Mouse (Mus musculus) small intestine, adult 2 months (tissue): Measurements from ENCODE around the gene Lamc2. TPM values are rescaled to one million over a fixed set of nuclear protein-coding genes. Genes with fewer than 3 reads are reported as not detected.

Experiments
- H3K27ac ChIP-seq: fragments of 200-500 bp; 2 replicates; pipeline ENCODE4 v1.5.1; 2012; ENCODE audit warnings: low read depth, low read length, control low read depth, inconsistent platforms; ENCODE audit not compliant: insufficient read depth
- H3K27me3 ChIP-seq: fragments of 200-500 bp; 2 replicates; pipeline ENCODE4 v1.6.1; 2012; ENCODE audit warnings: mild to moderate bottlenecking, moderate library complexity, low read length, inconsistent platforms; ENCODE audit not compliant: control insufficient read depth, insufficient read depth
- H3K36me3 ChIP-seq: fragments of 200-500 bp; 2 replicates; pipeline ENCODE4 v1.6.1; 2012; ENCODE audit warnings: mild to moderate bottlenecking, low read length, control low read depth, inconsistent platforms; ENCODE audit not compliant: control insufficient read depth, insufficient read depth
- H3K4me1 ChIP-seq: fragments of 200-500 bp; 2 replicates; pipeline ENCODE4 v1.6.1; 2012; ENCODE audit warnings: low read length, inconsistent platforms, mixed read lengths; ENCODE audit not compliant: control insufficient read depth, insufficient read depth, insufficient read length
- H3K4me3 ChIP-seq: fragments of 200-500 bp; 2 replicates; pipeline ENCODE4 v1.5.1; 2012; ENCODE audit warnings: low read depth, mild to moderate bottlenecking, control low read depth, inconsistent platforms, low read length, moderate library complexity
- CTCF ChIP-seq: fragments of 200-500 bp; IDR thresholded peaks from 2 replicates; pipeline ENCODE4 v1.5.1; 2012; ENCODE audit warnings: low read depth, mild to moderate bottlenecking, control low read depth, inconsistent platforms, low read length, moderate library complexity, mixed read lengths; ENCODE audit not compliant: insufficient replicate concordance, insufficient read length; ENCODE audit errors: extremely low read depth
- POLR2A ChIP-seq: fragments of 200-500 bp; IDR thresholded peaks from 2 replicates; pipeline ENCODE4 v1.6.1; 2012; ENCODE audit warnings: low read depth, mild to moderate bottlenecking, control low read depth, inconsistent platforms, low read length, moderate library complexity
- WGBS: fragments of 180-500 bp; shearing (Covaris S2); methylation state at CpG from one replicate; pipeline ENCODE4 v1.1.7; 2018; 5-methylcytosine and 5-hydroxymethylcytosine counted together
- polyA plus RNA-seq: library from polyadenylated mRNA; depleted of rRNA; stranded (reverse); fragments of >200 nt; gene quantifications from 2 replicates; pipeline ENCODE4 v1.2.3, GENCODE M21; 2012

Lamc2 gene
- polyA plus RNA-seq, 1 experiment: 8.7 TPM

DNA sequence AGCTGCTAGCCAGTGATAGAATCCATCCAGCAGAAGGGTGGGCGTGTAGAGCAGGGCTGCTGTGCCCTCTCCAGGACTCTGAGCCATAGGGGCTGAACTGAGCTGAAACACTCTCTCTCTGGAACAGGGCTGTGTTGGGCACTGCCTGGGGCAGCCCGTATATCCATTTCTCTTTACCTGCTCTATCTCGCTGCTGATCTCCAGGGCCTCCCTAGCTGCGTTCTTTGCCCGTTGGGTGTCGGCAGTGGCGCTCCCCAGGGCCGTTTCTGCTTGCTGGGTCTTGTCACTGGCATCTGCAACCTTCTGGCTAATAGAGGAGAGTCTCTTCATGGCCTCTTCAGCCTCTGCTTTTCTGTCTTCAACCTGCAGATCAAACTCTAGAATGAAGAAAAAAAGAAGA, 57.5 kb downstream of the Lamc2 start:
- no peaks in the 10 kb centered on the region for H3K27me3 ChIP-seq
- H3K36me3 ChIP-seq: no peaks in the 10 kb centered on the region
- no peak for TF ChIP-seq POLR2A
- no peak for TF ChIP-seq CTCF
- 62% methylated on average over 8 of the region's 8 CpGs for WGBS
- H3K27ac ChIP-seq: no peak overlapping the region
- H3K4me1 ChIP-seq: peaks cover 2% of the 10 kb centered on the region; the same call in 1 of the 2 replicates
- H3K4me3 ChIP-seq: no peak overlapping the region

DNA sequence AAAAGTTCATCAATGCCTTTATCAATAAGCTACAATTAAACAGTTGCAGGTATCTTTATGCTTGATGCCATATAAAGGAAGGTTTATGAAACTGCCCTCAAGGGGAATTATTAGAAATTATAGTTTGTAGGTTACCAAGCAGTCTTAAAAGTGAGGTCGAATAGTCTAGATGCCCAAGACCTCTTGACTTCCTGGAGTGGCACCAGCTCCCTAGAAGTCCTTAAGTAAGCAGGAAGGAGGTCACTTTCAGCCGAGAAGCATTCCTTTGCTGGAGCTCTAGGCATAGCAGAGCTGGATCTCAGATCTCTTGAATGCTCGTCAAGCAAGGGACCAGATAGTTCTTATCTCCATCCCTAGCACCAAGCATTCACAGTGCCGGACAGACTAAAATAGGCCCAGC, 58.6 kb downstream of the Lamc2 start:
- Histone ChIP-seq H3K27me3 (no peaks in the 10 kb centered on the region), H3K4me1 (peaks cover 2% of the 10 kb centered on the region; the same call in 1 of the 2 replicates), H3K27ac (no peak overlapping the region), H3K36me3 (no peaks in the 10 kb centered on the region), H3K4me3 (no peak overlapping the region)
- WGBS: 85% methylated on average over 4 of the region's 4 CpGs
- TF ChIP-seq POLR2A: no peak

DNA sequence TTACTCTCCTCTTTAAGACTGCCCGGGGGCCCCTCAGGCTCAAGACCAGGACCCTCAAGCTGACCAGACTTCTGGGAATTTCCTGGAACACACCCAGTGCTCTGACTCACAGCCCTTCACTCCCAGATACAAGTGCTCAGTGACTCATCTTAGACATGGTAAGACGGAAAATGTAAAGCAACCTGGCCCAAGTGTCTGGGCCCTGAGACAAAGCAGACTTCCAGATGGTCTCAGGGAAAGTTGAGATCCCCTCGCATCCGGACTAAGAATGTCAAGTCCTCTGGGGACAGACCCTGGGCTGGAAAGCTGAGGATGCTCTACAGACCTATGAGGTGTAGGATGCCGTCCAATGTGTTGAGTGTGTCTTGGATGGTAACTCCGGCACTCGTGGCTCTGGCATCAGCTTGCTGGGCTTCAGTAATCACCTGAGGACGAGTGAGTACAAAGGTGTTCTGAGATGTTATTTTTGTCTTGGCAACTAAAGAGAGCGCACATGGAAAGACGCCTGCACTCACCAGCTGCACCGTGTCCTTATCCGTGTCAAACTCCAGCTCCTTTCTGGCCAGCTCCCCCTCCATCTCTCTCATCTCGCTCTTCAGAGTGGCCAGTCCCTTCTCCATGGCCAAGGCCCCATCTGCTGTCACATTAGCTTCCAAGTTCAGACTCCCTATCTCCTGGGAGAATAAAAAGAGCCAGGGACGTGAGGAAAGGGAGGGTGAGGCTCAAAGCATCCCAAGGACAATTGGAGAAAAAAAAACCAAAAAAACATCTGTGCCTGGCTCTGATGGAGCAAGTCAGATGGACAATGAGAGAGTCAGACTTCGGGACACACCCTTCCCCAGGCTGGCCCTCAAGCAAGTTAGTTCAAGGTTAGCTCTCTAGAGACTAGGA, 59.5 kb downstream of the Lamc2 start:
- Histone ChIP-seq H3K27ac (0 out of 2 replicates have a peak overlapping the region, but pooled peaks have one; percentile 26), H3K4me1 (peaks cover 2% of the 10 kb centered on the region; the same call in 1 of the 2 replicates), H3K36me3 (no peaks in the 10 kb centered on the region), H3K27me3 (no peaks in the 10 kb centered on the region), H3K4me3 (no peak overlapping the region)
- 78% methylated on average over 15 of the region's 15 CpGs for WGBS
- TF ChIP-seq CTCF (no peak), POLR2A (no peak)

DNA sequence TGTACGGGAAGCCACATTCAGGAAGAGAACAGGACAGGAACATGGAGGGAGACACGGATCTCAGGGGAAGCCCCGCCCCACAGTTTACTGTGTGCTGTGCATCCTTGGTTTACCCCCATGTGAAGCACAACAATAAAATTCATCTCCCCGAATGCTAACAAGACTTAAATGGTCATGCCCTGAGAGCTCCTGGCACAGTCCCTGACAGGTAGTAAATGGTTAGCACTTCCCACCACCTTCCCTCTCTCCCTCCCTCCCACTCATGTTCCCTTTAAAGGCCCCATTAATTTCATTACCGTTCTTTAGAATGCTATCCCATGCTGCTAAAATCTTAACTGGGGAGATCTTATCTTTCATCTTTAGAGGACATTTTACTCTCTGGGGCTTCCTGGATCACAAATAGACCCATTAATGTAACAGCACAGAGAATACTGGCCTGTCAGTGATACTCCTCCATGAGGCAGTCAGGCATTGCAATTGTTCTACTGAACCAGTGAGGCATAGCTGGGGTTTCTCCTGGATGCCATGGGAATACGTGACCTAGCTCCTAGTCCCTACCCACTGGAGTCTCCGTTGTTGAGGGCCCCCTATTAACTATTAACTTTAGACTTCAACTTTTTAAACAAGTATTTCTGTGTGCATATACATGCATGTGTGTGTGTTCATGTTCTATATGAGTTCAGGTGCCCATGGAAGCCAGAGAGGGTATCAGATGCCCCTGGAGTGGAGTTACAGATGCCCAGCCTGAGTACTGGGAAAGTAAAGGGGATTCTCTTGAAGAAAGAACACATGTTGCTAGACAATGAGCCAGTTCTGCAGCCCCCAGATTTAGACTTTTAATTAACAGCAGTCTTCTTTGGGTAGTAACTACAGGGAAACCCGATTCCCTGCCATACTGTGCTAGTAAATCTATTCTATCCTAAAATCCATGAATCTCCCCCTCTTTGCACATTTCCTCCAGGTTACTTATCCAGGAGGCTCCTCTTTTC, 60.7 kb downstream of the Lamc2 start:
- no peak overlapping the region for H3K27ac ChIP-seq
- TF ChIP-seq CTCF: no peak
- no peak for TF ChIP-seq POLR2A
- H3K4me3 ChIP-seq: no peak overlapping the region
- WGBS: 77% methylated on average over 8 of the region's 8 CpGs
- H3K36me3 ChIP-seq: no peaks in the 10 kb centered on the region
- no peaks in the 10 kb centered on the region for H3K27me3 ChIP-seq
- peaks cover 2% of the 10 kb centered on the region; the same call in 1 of the 2 replicates for H3K4me1 ChIP-seq

DNA sequence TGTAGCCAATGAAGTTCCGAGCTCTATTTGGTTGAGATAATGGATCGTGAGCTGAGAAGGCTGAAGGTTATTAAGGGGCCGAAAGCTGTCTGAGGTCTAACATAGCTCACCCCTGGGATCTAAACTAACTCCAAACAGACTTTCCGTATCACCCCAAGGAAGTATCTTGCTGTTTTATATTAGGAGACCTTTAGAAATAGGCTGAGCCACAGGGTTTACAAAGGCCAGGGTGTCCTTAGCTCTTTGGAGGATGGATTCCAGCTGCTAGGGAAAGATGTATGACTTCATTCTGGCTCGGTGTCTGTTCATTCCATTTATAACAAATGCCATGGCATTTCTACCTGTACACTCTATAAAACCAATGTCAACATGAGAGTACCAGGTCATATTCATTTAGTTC, 61.7 kb downstream of the Lamc2 start:
- H3K27me3 ChIP-seq: no peaks in the 10 kb centered on the region
- peaks cover under 1% of the 10 kb centered on the region; the same call in 1 of the 2 replicates for H3K4me1 ChIP-seq
- TF ChIP-seq CTCF (no peak), POLR2A (no peak)

DNA sequence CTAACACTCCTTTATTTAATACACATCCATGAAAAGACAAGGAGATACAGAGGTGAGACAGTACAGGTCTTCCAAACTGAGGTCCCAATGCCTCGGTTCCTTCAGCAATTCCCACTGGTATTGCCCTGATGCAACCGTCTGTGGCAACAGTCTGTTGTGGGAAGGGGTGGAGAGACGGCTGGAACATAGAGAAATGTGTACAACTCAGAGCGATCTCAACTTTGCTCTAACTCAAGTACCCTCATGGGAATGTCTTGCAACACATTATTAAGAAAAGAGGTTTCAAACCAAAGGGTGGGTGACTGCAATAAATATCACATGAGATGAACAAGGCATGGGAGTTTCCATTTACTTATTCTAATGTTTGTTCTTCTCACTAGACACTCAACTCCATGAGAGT, 63.5 kb downstream of the Lamc2 start:
- no peaks in the 10 kb centered on the region for H3K36me3 ChIP-seq
- H3K4me3 ChIP-seq: no peak overlapping the region
- WGBS: 85% methylated on average over 4 of the region's 4 CpGs
- H3K27me3 ChIP-seq: no peaks in the 10 kb centered on the region
- no peak for TF ChIP-seq CTCF
- TF ChIP-seq POLR2A: no peak
- no peaks in the 10 kb centered on the region for H3K4me1 ChIP-seq
- no peak overlapping the region for H3K27ac ChIP-seq

More for the DNA sequence above, 61.7 kb downstream of the Lamc2 start:
- Histone ChIP-seq H3K27ac (no peak overlapping the region), H3K36me3 (no peaks in the 10 kb centered on the region), H3K4me3 (no peak overlapping the region)
- WGBS: 88% methylated on average over 5 of the region's 5 CpGs
